ENCODE assay signal across 9 mouse cellular contexts in the genomic region with DNA sequence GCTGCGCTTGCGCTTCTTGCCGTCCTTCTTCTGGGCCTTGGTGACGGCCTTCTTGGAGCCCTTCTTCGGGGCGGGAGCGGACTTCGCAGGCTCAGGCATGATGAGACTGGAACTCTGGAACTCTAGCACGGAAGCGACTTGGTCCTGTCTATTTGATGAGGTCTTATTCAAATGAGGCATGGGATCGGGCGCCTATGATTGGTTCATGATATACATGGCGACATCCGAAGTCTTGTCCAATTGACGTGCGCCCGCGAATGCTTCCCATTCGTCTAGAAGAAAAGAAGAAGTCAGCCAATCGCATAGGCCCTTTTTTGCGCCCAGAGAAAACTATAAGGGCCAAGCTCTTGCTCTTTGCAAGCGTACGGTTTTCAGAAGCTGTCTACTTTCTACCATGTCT. TPM values are rescaled to one million over a fixed set of nuclear protein-coding genes. Genes with fewer than 3 reads are reported as not detected.
A peak's percentile ranks its signal among the peaks of the same experiment; 100 is the strongest.
DNase-seq lines count a peak whose midpoint lies in the region; ATAC-seq lines count a peak whose summit lies in the region.
"Not testable (repeated sequence)": the region's sequence is repeated elsewhere in the genome, so short reads cannot be mapped to it uniquely, and the experiment has no call there.
"Had no signal": no experiment of that assay in that cellular context is flagged by ENCODE, and none has a peak within 500 bp of the region (broad histone marks: within the 10 kb centered on the region; RNA-seq: fewer than 3 reads in every experiment).

A gene (minus strand): TSS at position 125 of the 400 bp plus-strand sequence.
A gene (plus strand): TSS at position 393 of the 400 bp plus-strand sequence.

- H3K9me3 ChIP-seq in forebrain, embryonic 13.5 days (replicated peaks); heart, embryonic 13.5 days; intestine, embryonic 14.5 days (ENCODE audit: control insufficient read depth, low read length); liver, embryonic 15.5 days (replicated peaks); midbrain, embryonic 15.5 days: not testable (repeated sequence)

- WGBS in forebrain, embryonic 13.5 days: no CpG with 5 or more reads among the region's 23 CpGs
- WGBS in heart, embryonic 13.5 days: no CpG with 5 or more reads among the region's 23 CpGs
- WGBS in intestine, embryonic 14.5 days: no CpG with 5 or more reads among the region's 23 CpGs
- WGBS in liver, embryonic 15.5 days (ENCODE audit: insufficient replicate concordance): no CpG with 5 or more reads among the region's 23 CpGs
- WGBS in midbrain, embryonic 15.5 days: no CpG with 5 or more reads among the region's 23 CpGs

- not testable (repeated sequence) for H3K4me3 ChIP-seq in forebrain, embryonic 13.5 days; heart, embryonic 13.5 days; intestine, embryonic 14.5 days (ENCODE audit: low read depth, low read length); liver, embryonic 15.5 days (replicated peaks); midbrain, embryonic 15.5 days

- not testable (repeated sequence) for DNase-seq in adrenal gland, postnatal 36 days; intestine, embryonic 14.5 days (ENCODE audit: low spot score); layer of hippocampus, postnatal 36 days

- ATAC-seq in forebrain, embryonic 13.5 days: peak; percentile 99
- ATAC-seq in heart, embryonic 13.5 days (ENCODE audit: extremely low read depth, insufficient number of reproducible peaks, low FRiP score, low TSS enrichment): peak; percentile 86
- ATAC-seq in intestine, embryonic 14.5 days (replicated peaks; ENCODE audit: low FRiP score, low TSS enrichment, low read depth): peak; percentile 93
- peak; percentile 87 for ATAC-seq in liver, embryonic 15.5 days (ENCODE audit: insufficient read depth)
- ATAC-seq in midbrain, embryonic 15.5 days (replicated peaks): peak; percentile 98

- H3K27me3 ChIP-seq in forebrain, embryonic 13.5 days; heart, embryonic 13.5 days (replicated peaks); intestine, embryonic 14.5 days (replicated peaks; ENCODE audit: control insufficient read depth, insufficient read depth, low read length); liver, embryonic 15.5 days; midbrain, embryonic 15.5 days (replicated peaks): not testable (repeated sequence)

- not testable (repeated sequence) for H3K4me1 ChIP-seq in forebrain, embryonic 13.5 days; heart, embryonic 13.5 days; intestine, embryonic 14.5 days (replicated peaks; ENCODE audit: control insufficient read depth, insufficient read depth, low read length); liver, embryonic 15.5 days (replicated peaks); midbrain, embryonic 15.5 days

- not testable (repeated sequence) for H3K4me2 ChIP-seq in forebrain, embryonic 13.5 days; heart, embryonic 13.5 days; intestine, embryonic 14.5 days (ENCODE audit: low read length); liver, embryonic 15.5 days; midbrain, embryonic 15.5 days

- H3K27ac ChIP-seq in forebrain, embryonic 13.5 days; heart, embryonic 13.5 days (replicated peaks); intestine, embryonic 14.5 days (ENCODE audit: low read depth); liver, embryonic 15.5 days (replicated peaks); midbrain, embryonic 15.5 days: not testable (repeated sequence)

- not testable (repeated sequence) for H3K36me3 ChIP-seq in forebrain, embryonic 13.5 days (ENCODE audit: poor library complexity, severe bottlenecking); heart, embryonic 13.5 days; intestine, embryonic 14.5 days (ENCODE audit: control insufficient read depth, insufficient read depth, low read length); liver, embryonic 15.5 days (replicated peaks); midbrain, embryonic 15.5 days (replicated peaks)

- not testable (repeated sequence) for H3K9ac ChIP-seq in forebrain, embryonic 13.5 days; heart, embryonic 13.5 days; intestine, embryonic 14.5 days (ENCODE audit: low read length); liver, embryonic 15.5 days; midbrain, embryonic 15.5 days

RNA-seq across cellular contexts. Expression of the first gene that starts in this region (rescaled TPM):
- 10 to 100 TPM; 74.0 to 76.3 TPM for total RNA-seq in adrenal gland, postnatal 36 days (2021)
- polyA plus RNA-seq in forebrain, embryonic 13.5 days (2015; fragmentation: Nextera tagmentation; extraction: Ambion mirVana): 24.9 and 25.3 TPM in 2 replicates
- 8.4 and 10.2 TPM in 2 replicates for polyA plus RNA-seq in heart, embryonic 13.5 days (2015; fragmentation: Nextera tagmentation; extraction: Ambion mirVana)
- 19.9 and 23.4 TPM in 2 replicates for polyA plus RNA-seq in intestine, embryonic 14.5 days (2014; fragmentation: Nextera tagmentation; extraction: Ambion mirVana)
- total RNA-seq in layer of hippocampus, postnatal 36 days (2021): 10 to 100 TPM; 49.4 to 52.0 TPM
- polyA plus RNA-seq in liver, embryonic 15.5 days (2015; fragmentation: Nextera tagmentation; extraction: Ambion mirVana): 25.1 and 27.6 TPM in 2 replicates
- polyA plus RNA-seq in midbrain, embryonic 15.5 days (2015; fragmentation: Nextera tagmentation; extraction: Ambion mirVana): 3.6 and 4.1 TPM in 2 replicates

RNA-seq across cellular contexts. Expression of the second gene that starts in this region (rescaled TPM):
- total RNA-seq in adrenal gland, postnatal 36 days (2021): 10 to 100 TPM; 24.0 to 56.4 TPM
- polyA plus RNA-seq in forebrain, embryonic 13.5 days (2015; fragmentation: Nextera tagmentation; extraction: Ambion mirVana): 1.9 TPM in 1 of 2 replicates, not detected in the other
- not detected in 2 replicates for polyA plus RNA-seq in heart, embryonic 13.5 days (2015; fragmentation: Nextera tagmentation; extraction: Ambion mirVana)
- 4.0 TPM in 1 of 2 replicates, not detected in the other for polyA plus RNA-seq in intestine, embryonic 14.5 days (2014; fragmentation: Nextera tagmentation; extraction: Ambion mirVana)
- 10 to 100 TPM in 1 of 2 experiments, not detected in 1; 19.5 TPM for total RNA-seq in layer of hippocampus, postnatal 36 days (2021)
- 1.1 TPM in 1 of 2 replicates, not detected in the other for polyA plus RNA-seq in liver, embryonic 15.5 days (2015; fragmentation: Nextera tagmentation; extraction: Ambion mirVana)
- polyA plus RNA-seq in midbrain, embryonic 15.5 days (2015; fragmentation: Nextera tagmentation; extraction: Ambion mirVana): not detected in 2 replicates
- polyA plus RNA-seq: kidney, adult 2 months; macrophage had no signal
